Mouse (Mus musculus) colon, adult 2 months (tissue): Measurements from ENCODE around the gene S100a7a. TPM values are rescaled to one million over a fixed set of nuclear protein-coding genes. Genes with fewer than 3 reads are reported as not detected.

Source experiments
- polyA plus RNA-seq: library from polyadenylated mRNA; depleted of rRNA; stranded (reverse); fragments of >200 nt; gene quantifications from 2 replicates; pipeline ENCODE4 v1.2.3, GENCODE M21; 2012; rRNA removed

Gene S100a7a
- 0.54 and 0.59 TPM in 2 replicates for polyA plus RNA-seq

DNA sequence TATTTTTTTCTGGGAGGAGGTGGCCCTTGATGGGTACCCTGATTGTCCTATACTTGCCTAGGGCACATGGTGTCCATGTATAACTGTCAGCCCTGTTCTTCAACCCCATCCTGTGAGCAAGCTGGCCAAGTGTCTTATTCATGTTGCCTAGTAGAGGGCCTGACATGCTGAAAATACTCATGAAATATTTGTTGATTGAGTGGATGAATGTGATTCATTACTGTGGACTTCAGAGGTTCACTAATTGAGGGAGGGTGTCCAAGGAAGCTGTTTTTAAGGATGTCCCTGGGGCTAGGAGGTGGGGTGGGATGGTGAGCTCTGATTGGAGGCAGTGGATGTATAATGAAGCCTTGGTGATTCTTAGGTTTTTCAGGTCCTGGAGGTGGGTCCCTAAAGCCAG lies at the start of gene S100a7a:
Gene S100a7a, plus strand, starts transcription at position 301 of the 400 bp plus-strand sequence.

DNA sequence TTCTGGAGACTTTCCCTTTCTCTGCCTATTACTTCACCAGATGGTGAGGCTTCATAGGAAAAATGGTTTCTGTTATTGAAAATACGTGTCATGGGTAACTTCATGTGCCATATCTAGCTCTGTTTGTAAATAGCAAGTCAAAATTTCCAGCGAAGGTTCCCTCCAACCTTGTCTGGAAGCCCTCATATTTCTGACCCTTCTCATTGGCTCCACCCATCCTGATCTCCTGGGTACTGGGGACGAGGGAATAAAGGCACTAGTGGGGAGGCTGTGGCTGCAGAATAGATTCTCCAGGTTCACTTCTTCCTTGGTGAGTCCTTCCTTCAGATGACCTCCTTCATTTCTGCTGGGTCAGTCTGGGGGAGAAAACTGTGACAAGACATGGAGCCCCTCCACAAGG lies 45.6 kb upstream of the S100a7a start, which contains the start of gene S100a5:
Gene S100a5, plus strand, starts transcription at position 301 of the 400 bp plus-strand sequence.

GRCm38 (mm10) chr3:90612728-90613291 lies 41.0 kb upstream of the S100a7a start, which contains the start of gene S100a6:
Gene S100a6, plus strand, starts transcription at chr3:90612882.

DNA sequence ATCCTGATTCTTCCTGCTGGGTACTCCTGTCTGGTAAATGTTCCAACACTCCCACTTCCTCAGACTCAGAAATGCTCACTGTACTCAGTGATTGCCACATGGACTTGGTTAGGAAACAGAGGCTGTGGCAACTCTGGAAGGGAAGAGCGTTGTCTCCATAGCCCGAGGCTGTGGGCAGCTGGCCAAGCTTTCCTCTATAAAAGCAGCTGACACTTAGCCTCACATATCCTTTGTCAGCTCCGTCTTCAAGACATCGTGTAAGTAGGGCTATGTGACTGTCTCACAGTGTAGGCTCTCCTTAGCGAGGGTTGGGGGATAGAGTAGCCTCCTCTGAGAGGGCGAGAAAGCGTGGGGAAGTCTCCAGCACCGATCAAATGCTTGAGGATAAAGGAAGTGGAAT lies 15.0 kb downstream of the S100a7a start, which contains the start of gene S100a8:
Gene S100a8, plus strand, starts transcription at position 133 of the 400 bp plus-strand sequence.

GRCm38 (mm10) chr3:90695613-90696012 lies 41.8 kb downstream of the S100a7a start, which contains the start of gene S100a9:
Gene S100a9, minus strand, starts transcription at chr3:90695721.

Other genes with a start within 250 kb of the S100a7a start
- gene Ints3, start 220.4 kb upstream of the S100a7a start, polyA plus RNA-seq = 24.1 and 28.2 TPM in 2 replicates
- 7.2 and 7.4 TPM in 2 replicates for gene Npr1, start 188.2 kb upstream of the S100a7a start, polyA plus RNA-seq
- gene Ilf2, start 177.9 kb upstream of the S100a7a start, polyA plus RNA-seq = 10.1 and 10.5 TPM in 2 replicates
- 14.8 and 15.0 TPM in 2 replicates for gene Snapin, start 163.0 kb upstream of the S100a7a start, polyA plus RNA-seq
- gene Chtop, start 144.5 kb upstream of the S100a7a start, polyA plus RNA-seq = 29.8 and 34.1 TPM in 2 replicates
- 199 and 230 TPM in 2 replicates for gene S100a1, start 139.6 kb upstream of the S100a7a start, polyA plus RNA-seq
- gene S100a13, start 139.6 kb upstream of the S100a7a start, polyA plus RNA-seq = 61.5 and 65.1 TPM in 2 replicates
- gene S100a14, start 127.2 kb upstream of the S100a7a start, polyA plus RNA-seq = 29.0 and 52.1 TPM in 2 replicates
- gene S100a16, start 116.8 kb upstream of the S100a7a start, polyA plus RNA-seq = 267 and 284 TPM in 2 replicates
- 0.41 and 0.50 TPM in 2 replicates for gene S100a3, start 93.4 kb upstream of the S100a7a start, polyA plus RNA-seq
- not detected in 2 replicates for gene S100a2, start 63.8 kb upstream of the S100a7a start, polyA plus RNA-seq
- gene Gm42674, start 52.1 kb upstream of the S100a7a start, polyA plus RNA-seq = not detected in 2 replicates
- gene S100a4, start 50.2 kb upstream of the S100a7a start, polyA plus RNA-seq = 10.2 and 12.3 TPM in 2 replicates
- gene S100a5, start 45.5 kb upstream of the S100a7a start, polyA plus RNA-seq = not detected in 2 replicates
- gene S100a6, start 41.1 kb upstream of the S100a7a start, polyA plus RNA-seq = 1,904 and 2,022 TPM in 2 replicates
- gene S100a8, start 15.0 kb downstream of the S100a7a start, polyA plus RNA-seq = not detected in 2 replicates
- gene S100a9, start 41.7 kb downstream of the S100a7a start, polyA plus RNA-seq = 0.49 TPM in 1 of 2 replicates, not detected in the other
- gene Pglyrp4, start 72.9 kb downstream of the S100a7a start, polyA plus RNA-seq = not detected in 2 replicates
- not detected in 2 replicates for gene Gm5849, start 123.9 kb downstream of the S100a7a start, polyA plus RNA-seq